Mouse (Mus musculus) embryonic fibroblast, embryonic 13.5 days (primary cell): ENCODE measurements around the gene Myrf. TPM values are rescaled to one million over a fixed set of nuclear protein-coding genes. Genes with fewer than 3 reads are reported as not detected.

ENCODE experiments used
- H3K27ac ChIP-seq: 2 replicates; pipeline ENCODE4 v1.5.1; 2012; ENCODE audit warnings: low read length, control low read depth, inconsistent platforms; ENCODE audit not compliant: insufficient read depth
- H3K4me1 ChIP-seq: 2 replicates; pipeline ENCODE4 v1.6.1; 2011; ENCODE audit warnings: low read length; ENCODE audit not compliant: control insufficient read depth, insufficient read depth
- H3K4me3 ChIP-seq: 2 replicates; pipeline ENCODE4 v1.5.1; 2011; ENCODE audit warnings: mild to moderate bottlenecking, control low read depth, low read length; ENCODE audit not compliant: insufficient read depth
- CTCF ChIP-seq: IDR thresholded peaks from 2 replicates; pipeline ENCODE4 v1.5.1; 2011; ENCODE audit warnings: mild to moderate bottlenecking, control low read depth, low read length, moderate library complexity, borderline replicate concordance; ENCODE audit not compliant: insufficient read depth
- POLR2A ChIP-seq: IDR thresholded peaks from 2 replicates; pipeline ENCODE4 v1.6.1; 2011; ENCODE audit warnings: low read depth, mild to moderate bottlenecking, control low read depth, low read length, moderate library complexity
- polyA plus RNA-seq: library from polyadenylated mRNA; stranded (reverse); fragments of >200 nt; gene quantifications from 2 replicates; pipeline ENCODE4 v1.2.4, GENCODE M21; 2011; ENCODE audit warnings: low read depth; ENCODE audit not compliant: missing spikeins, insufficient read length

Myrf gene
- polyA plus RNA-seq, 1 experiment: 2.1 TPM

DNA sequence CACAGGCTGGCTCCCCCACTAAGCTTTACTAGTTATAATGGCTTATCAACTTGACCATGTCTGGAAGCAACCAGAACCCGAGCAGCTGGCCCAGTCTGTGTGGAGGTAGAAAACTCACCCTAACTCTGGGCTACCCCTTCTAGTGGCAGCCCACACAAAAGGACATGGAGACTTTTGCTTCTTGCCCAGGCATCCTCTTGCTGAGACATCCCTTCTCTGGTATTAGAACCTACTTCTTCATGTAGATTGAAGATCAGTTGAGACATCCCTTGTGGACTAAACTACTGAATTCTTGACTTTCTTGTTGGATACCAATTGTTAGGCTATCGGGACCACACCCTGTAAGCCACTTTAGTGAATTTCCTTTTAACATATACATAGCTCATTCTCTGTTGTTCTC, 42.3 kb downstream of the Myrf start:
- Histone ChIP-seq H3K27ac (no peak overlapping the region), H3K4me1 (0 out of 2 replicates have a peak, but pooled peaks cover 3% of the 10 kb centered on the region), H3K4me3 (no peak overlapping the region)
- TF ChIP-seq CTCF (no peak), POLR2A (no peak)

DNA sequence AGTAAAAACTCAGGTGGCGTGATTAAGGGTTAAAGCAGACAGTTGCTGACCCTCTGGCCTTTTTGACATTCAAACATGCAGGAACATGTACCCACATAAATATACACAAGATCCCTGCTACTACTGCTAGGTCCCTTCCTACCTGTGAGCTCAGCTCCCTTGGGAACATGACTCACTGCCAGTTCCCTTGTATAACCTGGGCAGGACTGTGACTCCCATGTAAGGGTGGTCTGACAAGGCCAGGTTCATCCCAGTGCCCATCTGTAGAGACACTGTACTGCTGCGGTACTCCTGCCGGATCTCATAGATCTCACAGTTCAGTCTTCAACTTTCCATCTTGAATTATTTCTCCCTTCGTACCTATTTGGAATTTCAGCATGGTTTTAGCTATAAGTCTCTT, 43.4 kb downstream of the Myrf start:
- H3K27ac ChIP-seq: no peak overlapping the region
- no peak for TF ChIP-seq POLR2A
- no peak for TF ChIP-seq CTCF
- H3K4me1 ChIP-seq: no peaks in the 10 kb centered on the region
- H3K4me3 ChIP-seq: no peak overlapping the region

DNA sequence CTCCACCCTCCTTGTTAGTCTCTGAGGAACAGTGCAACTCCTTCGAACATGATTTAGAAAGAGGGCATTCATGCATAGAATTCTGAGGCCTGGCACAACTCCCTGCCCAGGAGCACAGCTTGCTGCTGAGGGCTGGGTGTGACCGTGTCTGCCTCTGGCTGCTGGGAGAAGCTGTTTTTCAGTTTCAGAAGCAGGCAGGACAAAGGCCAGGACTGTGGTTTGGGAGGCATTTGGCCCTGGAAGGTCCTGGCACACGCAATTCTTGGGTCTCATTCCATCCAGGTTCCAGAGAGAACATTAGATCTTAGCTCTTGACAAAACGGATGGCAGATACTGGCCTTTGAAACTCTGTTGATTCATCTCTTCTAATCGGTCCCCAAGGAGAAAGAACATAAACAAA, 45.3 kb downstream of the Myrf start:
- no peaks in the 10 kb centered on the region for H3K4me1 ChIP-seq
- TF ChIP-seq CTCF: no peak
- no peak overlapping the region for H3K4me3 ChIP-seq
- H3K27ac ChIP-seq: no peak overlapping the region; the same call in 1 of the 2 replicates

DNA sequence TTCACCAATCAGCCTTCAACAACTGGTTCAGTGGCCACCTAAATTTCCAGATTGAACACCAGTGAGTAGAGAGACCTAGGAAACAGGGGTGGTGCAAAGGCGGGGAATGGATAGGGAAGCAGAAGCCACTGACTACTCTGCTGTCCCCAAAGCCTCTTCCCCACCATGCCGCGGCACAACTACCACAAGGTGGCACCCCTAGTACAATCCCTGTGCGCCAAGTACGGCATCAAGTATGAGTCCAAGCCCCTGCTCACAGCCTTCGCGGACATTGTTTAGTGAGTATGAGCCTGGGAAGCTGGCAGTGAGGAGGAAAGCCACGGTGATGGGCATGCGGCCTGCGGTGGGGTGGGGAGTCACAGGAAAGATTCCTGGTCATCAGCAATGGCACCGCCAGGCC, 46.2 kb downstream of the Myrf start:
- Histone ChIP-seq H3K4me3 (no peak overlapping the region), H3K4me1 (no peaks in the 10 kb centered on the region), H3K27ac (no peak overlapping the region)
- TF ChIP-seq CTCF (peak; percentile 22; the same call in 1 of the 2 replicates), POLR2A (no peak)

DNA sequence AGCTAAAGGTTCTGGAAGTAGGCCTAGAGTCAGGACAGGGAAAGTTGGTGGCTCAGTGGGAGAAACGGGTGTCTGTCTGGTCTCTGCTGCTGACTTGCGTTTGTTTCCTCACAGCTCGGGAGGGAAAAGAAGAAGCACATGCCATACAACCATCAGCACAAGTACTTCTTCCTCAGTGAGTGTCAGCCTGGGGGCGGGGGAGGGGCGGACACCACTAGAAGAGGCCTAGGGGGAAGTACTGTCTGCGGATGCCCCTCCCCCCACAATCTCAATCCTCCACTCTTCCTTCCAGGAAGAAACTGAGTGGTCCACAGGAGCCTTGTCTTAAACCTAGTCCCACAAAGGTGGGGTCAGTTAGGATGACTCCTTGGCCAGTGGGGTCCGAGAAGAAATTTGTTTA, 49.2 kb downstream of the Myrf start:
- TF ChIP-seq CTCF: no peak
- no peak for TF ChIP-seq POLR2A
- H3K4me1 ChIP-seq: no peaks in the 10 kb centered on the region

DNA sequence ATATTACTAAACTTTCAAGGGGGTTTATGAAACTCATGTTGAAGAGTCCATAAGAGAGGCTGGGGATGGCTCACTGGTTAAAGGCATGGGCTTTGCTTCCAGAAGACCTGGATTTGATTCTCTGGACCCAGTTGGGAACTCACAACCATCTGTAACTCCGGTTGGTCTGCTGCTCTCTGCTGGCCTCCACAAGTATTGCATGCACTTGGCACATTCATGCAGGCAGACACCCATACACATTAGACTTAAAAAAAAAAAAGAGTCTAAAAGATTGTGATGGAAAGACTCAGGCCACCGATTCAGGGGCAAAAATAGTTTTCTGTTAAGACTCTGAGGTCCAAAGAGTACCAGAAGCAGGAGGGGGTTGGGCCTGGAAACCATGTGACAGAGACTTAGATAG, 49.8 kb downstream of the Myrf start:
- peak; percentile 74; the same call in 1 of the 2 replicates for TF ChIP-seq CTCF
- TF ChIP-seq POLR2A: no peak
- no peaks in the 10 kb centered on the region for H3K4me1 ChIP-seq
- no peak overlapping the region for H3K27ac ChIP-seq
- no peak overlapping the region for H3K4me3 ChIP-seq

More for the DNA sequence above, 49.2 kb downstream of the Myrf start:
- no peak overlapping the region for H3K27ac ChIP-seq
- no peak overlapping the region for H3K4me3 ChIP-seq

DNA sequence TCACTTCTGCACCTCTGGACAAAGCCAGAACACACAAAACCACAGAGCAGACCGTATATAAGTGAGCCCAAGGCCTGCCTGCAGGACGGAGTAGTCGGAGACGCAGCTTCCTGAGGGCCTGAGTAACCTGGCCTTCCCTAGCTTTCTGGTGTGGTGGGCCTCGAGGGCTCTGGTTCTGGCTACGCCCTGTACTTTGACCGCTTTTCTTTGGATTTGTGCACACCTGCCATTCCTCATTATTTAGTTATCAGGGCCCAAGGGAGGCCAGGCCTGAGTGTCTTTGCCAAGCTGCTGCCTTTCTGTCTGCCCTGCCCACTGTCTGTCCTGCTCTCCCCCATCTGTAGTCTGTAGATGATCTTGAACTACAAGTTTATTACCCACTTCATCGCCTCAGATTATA, 50.6 kb downstream of the Myrf start:
- no peak overlapping the region for H3K27ac ChIP-seq
- H3K4me3 ChIP-seq: no peak overlapping the region
- peaks cover 3% of the 10 kb centered on the region; the same call in 1 of the 2 replicates for H3K4me1 ChIP-seq
- TF ChIP-seq CTCF (no peak), POLR2A (no peak)

DNA sequence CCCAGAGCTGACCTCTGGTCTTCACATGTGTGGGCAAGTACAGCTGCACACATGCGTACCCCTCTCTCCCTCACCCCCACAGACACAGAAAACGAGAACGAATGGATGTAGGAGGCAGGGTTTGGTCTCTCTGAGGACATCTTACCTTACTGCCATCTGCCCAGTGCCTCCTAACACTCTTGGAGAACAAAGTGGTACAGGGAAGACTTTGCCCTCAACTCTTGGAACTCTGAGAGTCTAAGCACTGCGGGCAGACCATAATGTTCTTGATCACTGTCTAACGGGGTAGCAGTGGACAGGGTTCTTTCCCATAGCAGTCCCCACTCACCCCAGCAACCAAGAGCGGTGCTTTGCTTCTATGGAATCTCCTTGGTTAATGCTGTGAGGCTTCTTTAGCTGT, 51.5 kb downstream of the Myrf start:
- TF ChIP-seq POLR2A (no peak), CTCF (no peak)
- H3K4me1 ChIP-seq: peaks cover 8% of the 10 kb centered on the region; the same call in 1 of the 2 replicates
- no peak overlapping the region for H3K4me3 ChIP-seq
- no peak overlapping the region for H3K27ac ChIP-seq

DNA sequence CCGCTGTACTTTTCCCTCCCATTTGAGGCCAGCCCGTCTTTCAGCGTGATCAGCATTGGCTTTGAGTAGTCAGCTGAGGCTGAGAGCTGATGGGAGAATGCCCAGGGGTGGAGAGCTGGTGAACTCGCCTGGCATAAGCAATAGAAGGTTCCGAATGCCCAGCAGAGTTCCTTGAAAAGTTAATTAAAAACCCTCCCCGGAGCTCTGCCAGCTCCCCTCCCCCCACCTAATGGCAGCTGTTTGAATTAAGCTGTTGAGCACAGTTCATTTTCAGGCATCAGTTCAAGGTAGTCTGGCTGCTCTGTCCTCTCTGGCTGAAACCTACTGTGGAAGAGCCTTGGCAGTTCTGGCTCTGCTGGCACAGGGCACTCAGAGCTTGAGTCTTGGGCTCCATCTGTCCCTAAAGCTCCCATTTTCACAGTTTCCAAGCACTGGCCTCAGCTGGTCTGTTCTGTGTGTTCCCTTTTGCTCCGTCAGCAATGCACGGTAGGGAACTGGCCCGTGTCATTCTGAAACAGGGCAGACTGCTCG, 52.2 kb downstream of the Myrf start:
- Histone ChIP-seq H3K27ac (no peak overlapping the region), H3K4me3 (no peak overlapping the region), H3K4me1 (peaks cover 8% of the 10 kb centered on the region; the same call in 1 of the 2 replicates)
- no peak for TF ChIP-seq POLR2A
- no peak for TF ChIP-seq CTCF

DNA sequence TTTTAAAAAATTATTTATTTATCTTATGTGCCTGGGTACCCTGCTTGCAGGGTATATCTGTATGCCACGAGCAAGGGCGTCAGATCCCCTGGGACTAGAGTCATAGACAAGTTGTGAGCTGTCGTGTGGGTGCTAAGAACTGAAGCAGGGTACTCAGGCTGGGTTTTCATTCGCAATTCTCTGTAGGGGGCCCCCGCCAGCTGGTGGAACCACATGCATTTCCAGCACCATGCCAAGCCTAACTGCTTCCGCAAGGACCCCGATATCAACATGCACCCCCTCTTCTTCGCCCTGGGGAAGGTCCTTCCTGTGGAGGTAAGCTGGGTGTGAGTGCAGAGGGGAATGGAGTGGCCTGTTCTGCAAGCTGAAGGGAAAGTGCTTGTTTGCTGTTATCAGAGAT, 54.0 kb downstream of the Myrf start:
- no peak overlapping the region for H3K4me3 ChIP-seq
- TF ChIP-seq POLR2A (no peak), CTCF (no peak)
- peaks cover 11% of the 10 kb centered on the region; the same call in 1 of the 2 replicates for H3K4me1 ChIP-seq
- H3K27ac ChIP-seq: no peak overlapping the region
